Mouse (Mus musculus): Measurements from ENCODE around the gene Pnldc1.
"Not testable (repeated sequence)": the region's sequence is repeated elsewhere in the genome, so short reads cannot be mapped to it uniquely, and the experiment has no call there.

Pnldc1 gene

DNA sequence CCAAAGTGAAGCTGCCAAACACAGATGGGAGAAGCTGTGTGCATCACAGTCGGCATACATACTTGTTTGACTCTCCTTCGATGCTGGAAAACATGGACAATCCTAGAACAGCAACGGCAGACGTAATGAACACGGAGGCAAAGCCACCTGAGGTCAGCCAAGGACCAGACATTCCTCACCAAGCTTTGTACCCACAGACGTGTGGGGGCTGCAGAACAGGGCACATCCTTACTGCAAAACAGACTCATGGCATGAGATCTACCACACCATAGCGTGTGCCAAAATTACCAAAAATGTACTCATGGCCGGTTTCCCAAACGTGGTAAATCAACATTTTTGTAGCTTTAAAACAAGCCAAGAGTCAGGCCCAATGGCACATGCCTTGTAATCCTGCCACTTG, 3.6 kb downstream of the Pnldc1 start:
- no peak for DNase-seq (ENCODE audit: low read depth, low spot score)

- DNase-seq (ENCODE audit: low read depth, low spot score) = no peak
Observed at GRCm38 (mm10) chr17:12905810-12906209, 4.2 kb downstream of the Pnldc1 start.

DNA sequence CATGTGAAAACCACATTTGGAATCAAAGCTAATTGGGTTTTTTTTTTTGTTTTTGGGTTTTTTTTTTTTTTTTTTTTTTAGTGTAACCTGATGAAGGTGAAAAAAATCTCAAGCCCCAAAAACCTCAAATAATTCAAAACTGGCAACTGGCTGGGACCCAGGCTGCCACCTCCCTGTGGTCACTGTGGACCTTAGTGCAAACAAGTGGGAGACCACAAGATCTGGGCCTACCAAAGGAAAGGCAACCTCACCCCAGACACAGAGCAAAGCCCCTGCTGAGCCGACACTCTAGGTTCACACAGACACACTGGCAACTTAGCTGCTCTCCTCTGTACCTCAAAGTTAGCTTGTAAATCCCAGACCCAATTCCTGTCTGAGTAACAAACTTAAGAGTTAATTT, 5.7 kb downstream of the Pnldc1 start:
- DNase-seq (ENCODE audit: low read depth, low spot score) = no peak

DNA sequence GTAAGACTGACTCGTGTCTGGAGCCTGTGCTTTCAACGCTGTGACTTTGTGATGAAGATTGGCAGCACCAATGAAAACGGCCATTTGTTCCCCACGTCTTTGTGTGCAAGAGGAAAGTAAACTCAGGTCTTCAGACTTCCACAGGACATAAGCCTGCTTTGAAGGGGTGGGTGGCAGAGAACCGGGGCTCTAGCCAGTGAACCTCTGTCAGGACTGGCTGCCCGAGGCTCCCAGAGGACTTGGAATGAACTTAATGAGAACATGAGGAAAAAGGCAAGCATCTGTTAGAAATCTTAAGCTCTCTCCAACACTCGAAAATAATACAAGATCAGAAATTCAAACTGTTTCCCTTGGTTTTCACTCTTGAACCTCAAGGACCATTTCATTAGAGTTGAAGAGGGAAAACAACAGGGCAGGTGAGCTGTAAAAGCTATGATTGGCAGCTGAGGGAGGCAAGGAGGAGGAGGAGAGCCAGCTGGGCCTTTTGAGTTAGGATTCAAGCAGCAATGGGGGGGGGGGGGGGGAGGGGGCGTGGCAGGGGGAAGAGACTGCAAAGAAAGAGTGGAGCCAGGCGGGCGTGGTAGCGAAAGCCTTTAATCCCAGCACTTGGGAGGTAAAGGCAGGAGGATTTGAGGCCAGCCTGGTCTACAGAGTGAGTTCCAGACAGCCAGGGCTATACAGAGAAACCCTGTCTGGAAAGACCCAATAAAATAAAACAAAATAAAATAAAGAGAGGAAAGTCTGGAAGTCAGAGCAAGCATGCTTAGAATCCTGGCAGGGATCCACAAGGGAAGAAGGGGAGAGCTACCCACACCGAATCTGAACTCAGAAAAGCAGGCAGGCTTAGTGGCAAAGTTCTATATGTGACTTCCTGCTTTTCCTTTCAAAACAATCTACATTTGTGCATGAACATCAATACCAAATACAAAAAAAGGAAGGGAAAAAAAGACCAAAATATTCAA, 6.4 kb downstream of the Pnldc1 start:
- no peak for DNase-seq (ENCODE audit: low read depth, low spot score)

DNA sequence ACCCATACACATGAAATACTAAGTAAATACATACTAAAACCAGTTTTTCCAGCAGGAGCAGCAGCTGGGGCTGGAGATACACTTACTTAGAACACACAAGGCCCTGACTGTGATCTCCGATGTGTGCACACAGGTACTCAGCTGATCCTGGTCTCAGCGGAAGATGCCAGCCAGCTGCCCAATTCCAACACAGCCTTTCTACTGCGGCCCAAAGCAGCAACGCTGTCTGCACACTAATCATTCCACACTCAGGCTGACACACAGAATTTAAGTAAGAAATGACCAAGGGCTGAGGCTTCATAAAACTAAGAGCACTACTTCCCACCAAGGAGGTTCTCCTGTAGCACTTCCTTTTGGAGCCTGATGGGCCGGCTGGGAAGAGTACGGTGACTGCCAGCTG, 7.7 kb downstream of the Pnldc1 start:
- no peak for DNase-seq (ENCODE audit: low read depth, low spot score)

DNA sequence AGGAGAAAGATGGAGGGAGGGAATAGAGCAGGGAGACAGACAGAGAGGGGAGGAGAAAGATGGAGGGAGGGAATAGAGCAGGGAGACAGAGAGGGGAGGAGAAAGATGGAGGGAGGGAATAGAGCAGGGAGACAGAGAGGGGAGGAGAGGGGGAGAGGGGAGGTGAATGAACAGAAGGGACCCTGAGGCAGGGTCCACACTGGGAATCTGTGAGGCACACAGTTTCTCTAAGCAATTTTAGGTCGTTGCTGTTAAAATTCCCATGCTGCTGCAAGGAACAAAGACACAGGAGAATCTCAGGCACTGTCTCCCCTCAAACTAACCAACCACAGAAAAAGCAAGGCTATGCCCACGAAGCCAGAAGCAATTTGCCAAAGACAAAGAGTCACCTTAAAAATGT, 11.4 kb downstream of the Pnldc1 start:
- not testable (repeated sequence) for DNase-seq (ENCODE audit: low read depth, low spot score)

DNA sequence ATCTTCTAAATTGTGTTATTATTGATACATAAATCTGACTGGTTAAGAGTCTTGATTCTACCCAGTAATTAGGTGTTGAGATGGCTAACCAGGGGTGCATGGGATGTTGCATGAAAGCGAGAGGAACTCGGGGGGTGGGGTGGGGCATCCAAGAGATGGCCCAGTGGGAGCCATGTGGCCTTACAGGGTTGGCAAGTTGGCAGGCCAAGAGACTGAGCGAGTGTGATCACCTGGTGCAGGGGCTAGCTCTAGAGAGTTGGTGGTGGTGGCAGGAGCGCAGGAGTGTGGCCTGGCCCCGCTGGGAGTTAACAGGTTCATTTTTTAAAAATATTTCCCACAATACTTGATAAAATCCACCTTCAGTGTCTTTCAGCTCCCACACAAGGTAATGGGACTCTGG, 12.4 kb downstream of the Pnldc1 start:
- DNase-seq (ENCODE audit: low read depth, low spot score) = no peak

DNA sequence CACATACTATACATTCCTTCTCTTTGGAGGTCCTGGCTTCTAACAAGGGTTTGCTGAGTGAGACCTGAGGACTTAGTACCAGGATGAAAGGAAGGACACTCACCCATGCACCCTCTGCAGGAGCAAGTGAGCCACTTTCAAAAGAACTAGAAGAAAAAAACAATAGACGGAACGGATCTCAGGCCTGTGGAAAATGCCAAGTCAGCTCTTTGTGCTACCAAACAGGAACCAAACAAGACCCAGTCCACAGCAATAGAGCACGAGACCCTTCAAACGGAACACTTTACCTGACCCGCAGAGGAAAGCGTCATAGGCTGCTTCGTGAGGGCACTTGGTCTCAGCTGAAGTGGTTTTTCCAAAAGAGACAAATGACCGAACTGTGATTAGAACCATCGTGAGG, 18.0 kb downstream of the Pnldc1 start:
- DNase-seq (ENCODE audit: low read depth, low spot score) = no peak

DNA sequence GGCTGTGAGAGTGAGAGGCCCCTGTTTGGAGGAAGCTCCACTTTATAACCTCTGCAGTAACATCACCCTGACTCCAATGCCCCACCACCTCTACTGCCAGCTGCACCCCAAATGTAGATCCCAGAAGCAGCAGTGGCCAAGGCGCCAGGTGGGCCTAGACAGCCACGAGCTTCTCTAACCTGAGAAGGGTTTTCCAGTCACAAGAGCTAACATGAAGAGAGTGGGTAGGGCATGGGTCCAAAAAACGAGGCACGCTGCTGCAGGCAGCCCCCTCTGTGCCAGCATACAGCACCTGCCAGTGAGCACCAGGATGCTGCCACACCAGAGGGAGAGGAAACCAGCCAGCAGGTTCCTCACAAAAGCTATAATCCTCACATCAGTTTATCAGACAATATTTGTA, 19.0 kb downstream of the Pnldc1 start:
- no peak for DNase-seq (ENCODE audit: low read depth, low spot score)

- no peak for DNase-seq (ENCODE audit: low read depth, low spot score)
Observed at GRCm38 (mm10) chr17:12887021-12887775, 22.8 kb downstream of the Pnldc1 start.

DNA sequence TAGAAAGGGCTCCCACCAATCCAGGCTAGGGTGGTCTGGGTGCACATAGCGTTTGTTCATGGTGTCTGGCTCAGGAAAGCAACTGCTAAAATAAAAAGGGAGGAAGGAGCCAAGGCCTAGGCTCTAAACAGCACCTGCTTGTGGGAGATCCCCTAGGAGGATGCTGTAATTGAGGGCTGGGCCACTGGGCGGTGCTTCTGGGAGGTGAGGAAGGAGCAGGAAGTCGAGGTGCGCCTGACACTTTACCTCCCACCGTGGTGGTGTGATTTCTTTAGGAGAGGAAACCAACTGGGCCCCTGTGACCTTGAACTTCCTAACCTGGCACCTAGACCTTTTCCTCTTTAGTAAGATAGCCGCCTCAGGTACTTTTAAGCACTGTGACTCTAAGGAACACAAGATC, 23.4 kb downstream of the Pnldc1 start:
- DNase-seq (ENCODE audit: low read depth, low spot score) = peak; percentile 85

DNA sequence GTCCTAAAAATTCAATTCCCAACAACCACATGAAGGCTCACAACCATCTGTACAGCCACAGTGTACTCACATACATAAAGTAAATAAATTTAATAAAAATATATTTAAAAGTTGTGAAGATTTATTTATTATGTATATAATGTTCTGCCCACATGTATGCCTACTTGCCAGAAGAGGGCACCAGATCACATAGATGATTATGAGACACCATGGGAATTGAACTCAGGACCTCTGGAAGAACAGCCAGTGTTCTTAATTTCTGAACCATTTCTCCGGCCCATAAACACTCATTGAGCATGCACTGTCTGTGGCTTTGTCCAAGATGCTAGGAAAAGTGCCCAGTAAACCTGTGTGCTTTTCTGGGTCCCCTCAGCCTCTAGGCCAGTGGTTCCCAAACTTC, 28.8 kb downstream of the Pnldc1 start:
- no peak for DNase-seq (ENCODE audit: low read depth, low spot score)

- peak; percentile 85 for DNase-seq (ENCODE audit: low read depth, low spot score)
Observed at GRCm38 (mm10) chr17:12880178-12880577, 29.9 kb downstream of the Pnldc1 start.

GRCm38 (mm10) chr17:12875734-12876133, 34.3 kb downstream of the Pnldc1 start, which contains the start of gene Mrgprh:
Gene Mrgprh, plus strand, starts transcription at chr17:12876034.
- DNase-seq (ENCODE audit: low read depth, low spot score) = no peak

- DNase-seq (ENCODE audit: low read depth, low spot score) = no peak
Observed at GRCm38 (mm10) chr17:12872275-12873028, 37.6 kb downstream of the Pnldc1 start.

GRCm38 (mm10) chr17:12868640-12869039, 41.4 kb downstream of the Pnldc1 start:
- DNase-seq (ENCODE audit: low read depth, low spot score) = no peak

DNA sequence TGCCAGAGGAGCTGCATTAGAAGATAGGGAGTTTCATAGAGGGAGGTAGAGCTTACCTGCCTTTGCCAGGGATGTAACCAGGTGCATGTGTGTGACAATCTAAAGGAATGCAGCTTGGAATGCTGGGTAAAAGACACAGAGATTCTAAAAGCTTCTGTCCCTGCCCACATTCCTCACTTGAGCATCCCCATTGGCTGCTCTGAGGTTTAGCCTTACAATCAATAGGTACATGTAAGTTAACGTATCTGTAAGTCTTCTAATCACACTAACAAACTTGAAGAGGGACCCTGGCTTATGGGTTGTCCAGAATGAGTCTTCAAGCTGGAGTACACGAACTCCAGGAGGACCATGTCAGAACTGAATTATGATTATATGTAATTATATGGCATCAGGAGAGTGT, 42.0 kb downstream of the Pnldc1 start, which contains the start of gene Mas1:
TSS of gene Mas1 (minus strand) at position 101 of the 400 bp plus-strand sequence.
- DNase-seq (ENCODE audit: low read depth, low spot score) = no peak

DNA sequence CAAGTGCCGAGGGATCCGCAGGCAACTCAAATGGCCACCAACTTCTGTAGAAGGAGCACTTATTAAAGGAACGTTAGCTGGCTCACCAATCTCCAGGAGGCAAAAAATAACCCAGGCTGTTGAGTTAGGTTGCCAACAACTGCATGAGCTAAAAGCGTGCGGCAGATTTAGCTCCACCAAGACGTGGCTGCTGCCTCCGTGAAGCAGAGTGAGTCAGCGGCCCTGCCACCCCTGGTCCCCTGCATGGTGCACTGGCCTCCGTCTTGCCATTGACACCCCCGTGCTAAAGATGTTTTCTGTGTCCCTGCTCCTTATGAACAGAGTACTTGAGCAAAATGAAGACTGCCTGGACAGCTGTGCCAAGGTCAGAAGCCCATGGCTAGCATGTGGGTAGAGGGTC, 43.2 kb downstream of the Pnldc1 start:
- DNase-seq (ENCODE audit: low read depth, low spot score) = no peak

DNA sequence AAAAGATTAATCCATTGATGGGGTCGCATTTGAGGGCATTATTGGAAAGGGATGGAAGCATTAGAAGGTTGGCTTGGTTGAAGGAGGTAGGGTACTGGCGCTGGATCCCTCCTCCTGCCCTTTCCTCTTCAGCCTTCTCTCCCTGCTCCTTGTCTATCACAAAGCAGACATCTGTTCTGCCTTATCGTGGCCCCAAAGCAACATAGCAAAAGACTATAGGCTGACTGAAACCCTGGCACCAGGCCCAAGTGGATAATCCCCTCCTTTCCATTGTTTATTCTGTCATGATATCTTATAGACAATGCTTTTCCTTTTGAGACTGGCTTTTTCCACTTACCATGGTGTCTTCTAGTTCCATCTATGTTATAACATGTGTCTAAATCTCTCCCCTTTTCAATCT, 44.6 kb downstream of the Pnldc1 start:
- no peak for DNase-seq (ENCODE audit: low read depth, low spot score)

DNA sequence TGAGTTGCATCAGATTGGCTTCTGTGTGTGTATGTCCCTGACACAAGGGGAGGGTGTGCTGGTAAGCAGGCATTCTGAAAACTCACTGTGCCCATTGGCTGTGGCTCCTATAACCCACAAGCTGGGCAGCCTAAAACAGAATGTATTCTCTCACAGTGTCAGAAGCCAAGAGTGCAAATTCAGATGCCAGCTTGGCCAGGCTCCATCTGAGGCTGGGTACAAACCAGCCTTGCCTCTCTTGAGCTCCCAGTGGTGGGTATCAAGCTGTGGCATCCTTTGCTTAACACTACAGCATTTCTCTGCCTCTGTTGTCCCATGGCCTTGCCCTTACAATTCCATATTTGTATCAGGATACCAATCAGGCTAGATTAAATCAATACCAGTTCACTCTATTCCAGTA, 45.9 kb downstream of the Pnldc1 start:
- DNase-seq (ENCODE audit: low read depth, low spot score) = no peak

DNA sequence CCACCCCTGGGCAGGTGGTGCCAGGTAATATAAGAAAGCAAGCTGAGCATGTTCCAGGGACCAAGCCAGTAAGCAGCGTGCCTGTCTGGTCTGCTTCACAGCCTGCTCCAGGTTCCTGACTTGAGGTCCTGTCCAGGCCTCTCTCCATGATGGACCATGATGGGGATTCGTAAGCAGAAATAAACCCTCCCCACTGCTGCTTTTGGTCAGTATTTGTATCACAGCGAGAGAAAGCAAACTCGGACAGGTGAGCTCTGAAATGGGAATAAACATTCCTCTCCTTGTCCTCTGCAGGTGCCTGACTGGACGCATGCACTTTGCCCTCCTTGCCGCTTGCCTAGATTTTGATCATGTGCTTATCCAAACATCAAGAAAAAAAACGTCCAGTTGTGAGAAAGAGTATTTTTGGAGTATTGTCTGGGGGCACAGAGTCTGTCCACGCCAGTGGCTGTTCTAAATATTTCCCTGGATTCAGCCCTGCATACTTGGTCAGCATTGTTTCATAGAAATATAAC, 51.0 kb downstream of the Pnldc1 start:
- no peak for DNase-seq (ENCODE audit: low read depth, low spot score)

DNA sequence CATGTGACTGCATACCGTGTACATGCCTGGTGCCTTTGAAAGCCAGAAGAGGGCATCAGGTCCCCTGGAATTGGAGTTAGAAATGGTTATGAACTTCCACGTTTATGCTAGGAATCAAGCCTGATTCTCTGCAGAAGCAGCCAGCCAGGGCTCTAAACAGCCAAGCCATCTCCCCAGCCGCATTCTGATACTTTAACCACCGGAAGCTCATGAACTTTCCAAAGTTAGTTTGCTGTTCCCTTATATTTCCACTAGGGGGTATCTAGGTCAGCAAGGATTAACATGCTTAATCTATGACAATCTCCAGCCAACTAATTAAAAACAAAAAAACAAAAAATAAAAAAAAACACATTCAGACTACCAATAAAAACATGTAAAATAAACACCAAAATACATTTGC, 52.0 kb downstream of the Pnldc1 start:
- DNase-seq (ENCODE audit: low read depth, low spot score) = no peak

All from ES-CJ7 (cell line).